9 mouse cellular contexts compared by ENCODE assay signal in genomic region chr5:44798493-44798892, GRCm38 (mm10). TPM values are rescaled to one million over a fixed set of nuclear protein-coding genes. Genes with fewer than 3 reads are reported as not detected.
A peak's percentile ranks its signal among the peaks of the same experiment; 100 is the strongest.
DNase-seq lines count a peak whose midpoint lies in the region; ATAC-seq and TF ChIP-seq lines count a peak whose summit lies in the region.
"Had no signal": no experiment of that assay in that cellular context is flagged by ENCODE, and none has a peak within 500 bp of the region (broad histone marks: within the 10 kb centered on the region; RNA-seq: fewer than 3 reads in every experiment).

No protein-coding gene starts in this region.

- H3K4me2 ChIP-seq in liver, embryonic 14.5 days (ENCODE audit: low read depth), result peak overlapping the region; percentile 28; the same call in 1 of the 2 replicates

- TF ChIP-seq CTCF in testis, adult 2 months (IDR thresholded peaks at IDR 0.05; ENCODE audit: control insufficient read depth, insufficient read depth, insufficient replicate concordance, low read depth, low read length), result no peak
- TF ChIP-seq CTCF in liver, embryonic 14.5 days (IDR thresholded peaks at IDR 0.05; ENCODE audit: low read depth), result no peak

- no peak for TF ChIP-seq POLR2A in testis, adult 2 months (IDR thresholded peaks at IDR 0.05; ENCODE audit: control insufficient read depth, low read depth, low read length)

- no peaks in the 10 kb centered on the region for H3K9me3 ChIP-seq in liver, embryonic 14.5 days (ENCODE audit: control insufficient read depth, low read length)

- ATAC-seq in liver, embryonic 14.5 days (ENCODE audit: insufficient read depth), result no peak

- TF ChIP-seq EP300 in liver, embryonic 14.5 days (IDR thresholded peaks at IDR 0.05; ENCODE audit: low read depth), result no peak

- H3K27me3 ChIP-seq in testis, adult 2 months (ENCODE audit: control insufficient read depth, insufficient read depth, low read length), result no peaks in the 10 kb centered on the region
- H3K27me3 ChIP-seq in liver, embryonic 14.5 days (ENCODE audit: control insufficient read depth, insufficient read depth, low read length), result no peaks in the 10 kb centered on the region

- DNase-seq in adrenal gland, postnatal 10 days, result peak; percentile 27
- DNase-seq in adrenal gland, postnatal 4 days (ENCODE audit: low spot score in 2 of 2), result no peak
- DNase-seq in testis, postnatal 14 days (ENCODE audit: low spot score), result no peak
- no peak for DNase-seq in liver, embryonic 14.5 days (ENCODE audit: low read depth in 3 of 3, low spot score in 3 of 3)
- DNase-seq in layer of hippocampus, postnatal 25 days (ENCODE audit: extremely low spot score in 1 of 2, low spot score in 1 of 2), result no peak
- no peak for DNase-seq in right cerebral cortex, adult 18-20 months
- no peak for DNase-seq in ovary, postnatal 36 days (ENCODE audit: low spot score)

- WGBS in liver, embryonic 14.5 days (ENCODE audit: insufficient replicate concordance), result 4% methylated on average over 3 of the region's 3 CpGs

- H3K4me3 ChIP-seq in testis, adult 2 months (ENCODE audit: control insufficient read depth, low read depth, low read length), result peak overlapping the region; percentile 14
- peak overlapping the region; percentile 20 to 24 for H3K4me3 ChIP-seq in liver, embryonic 14.5 days (ENCODE audit: insufficient read depth in 1 of 2, low read depth in 2 of 2, low read length in 2 of 2)

- H3K4me1 ChIP-seq in testis, adult 2 months (ENCODE audit: control insufficient read depth, insufficient read depth, low read length), result peaks cover 2% of the 10 kb centered on the region; the same call in 1 of the 2 replicates
- no peaks in the 10 kb centered on the region for H3K4me1 ChIP-seq in liver, embryonic 14.5 days (replicated peaks; ENCODE audit: control insufficient read depth in 2 of 2, insufficient read depth in 2 of 2, low read length in 1 of 2)

- no peak overlapping the region for H3K9ac ChIP-seq in liver, embryonic 14.5 days (replicated peaks)

- no peak overlapping the region for H3K27ac ChIP-seq in testis, adult 2 months (ENCODE audit: control insufficient read depth, insufficient read depth, low read depth, low read length)
- H3K27ac ChIP-seq in liver, embryonic 14.5 days, result no peak overlapping the region

- no peaks in the 10 kb centered on the region for H3K36me3 ChIP-seq in testis, adult 2 months (ENCODE audit: control insufficient read depth, insufficient read depth, low read length)
- H3K36me3 ChIP-seq in liver, embryonic 14.5 days (replicated peaks; ENCODE audit: control insufficient read depth, insufficient read depth, low read depth), result no peaks in the 10 kb centered on the region

RNA-seq across cellular contexts. Expression of gene Ldb2, which starts 1.0 kb away (rescaled TPM):
- 10 to 100 TPM; 35.1 to 47.0 TPM for total RNA-seq in adrenal gland, postnatal 10 days (2021)
- 10 to 100 TPM; 79.4 to 80.9 TPM for total RNA-seq in adrenal gland, postnatal 4 days (2021)
- polyA plus RNA-seq in testis, adult 2 months (2012; rRNA removed), result 0.99 and 2.1 TPM in 2 replicates
- polyA plus RNA-seq in liver, embryonic 14.5 days (2012; rRNA removed), result 1.2 and 2.0 TPM in 2 replicates
- 3.0 and 4.2 TPM in 2 replicates for polyA plus RNA-seq in liver, embryonic 14.5 days (2014; fragmentation: Nextera tagmentation; extraction: Ambion mirVana)
- 10 to 100 TPM; 37.6 to 46.3 TPM for total RNA-seq in layer of hippocampus, postnatal 25 days (2021)
- total RNA-seq: megakaryocyte-erythroid progenitor cell, adult 5-6 weeks had no signal
